Mouse (Mus musculus): ENCODE results near the gene Rpl18a.

- no peak for TF ChIP-seq CTCF (IDR thresholded peaks at IDR 0.05)
- no peak for TF ChIP-seq EP300 (IDR thresholded peaks at IDR 0.05)
Observed at GRCm38 (mm10) chr8:70851837-70852236, 45.4 kb downstream of the Rpl18a start.
